Comparison of ENCODE assay signal across 9 mouse cellular contexts in the genomic region with DNA sequence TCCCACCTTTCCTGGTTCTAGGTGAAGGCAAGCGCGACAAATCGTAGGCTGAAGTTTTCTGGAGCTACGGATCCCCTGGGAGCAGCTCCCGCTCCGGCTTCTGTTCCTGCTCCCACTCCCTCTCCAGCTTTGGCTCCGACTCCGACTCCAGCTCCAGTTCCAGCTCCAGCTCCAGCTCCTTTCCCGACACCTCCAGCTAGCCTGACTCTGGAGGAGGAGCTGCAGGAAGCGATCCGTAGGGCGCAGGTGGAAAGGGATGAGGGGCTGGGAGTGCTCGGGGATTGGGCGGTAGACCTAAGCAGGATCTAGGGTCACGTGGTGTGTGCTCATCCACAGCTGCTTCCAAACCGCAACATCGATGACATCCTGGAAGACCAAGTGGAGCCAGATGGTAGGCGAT. TPM values are rescaled to one million over a fixed set of nuclear protein-coding genes. Genes with fewer than 3 reads are reported as not detected.
DNase-seq lines count a peak whose midpoint lies in the region; ATAC-seq and TF ChIP-seq lines count a peak whose summit lies in the region.
"Had no signal": no experiment of that assay in that cellular context is flagged by ENCODE, and none has a peak within 500 bp of the region (broad histone marks: within the 10 kb centered on the region; RNA-seq: fewer than 3 reads in every experiment).

No protein-coding gene starts in this region.

- no peak for TF ChIP-seq CTCF in forebrain, postnatal 0 days (IDR thresholded peaks at IDR 0.05; ENCODE audit: low read depth)

- peak overlapping the region; percentile 72 for H3K4me2 ChIP-seq in forebrain, postnatal 0 days (ENCODE audit: low read depth)
- peak overlapping the region; percentile 79 for H3K4me2 ChIP-seq in intestine, embryonic 14.5 days (ENCODE audit: low read length)

- WGBS in forebrain, postnatal 0 days, result 4% methylated on average over 18 of the region's 18 CpGs
- WGBS in intestine, embryonic 14.5 days, result 10% methylated on average over 18 of the region's 18 CpGs

- H3K4me3 ChIP-seq in forebrain, postnatal 0 days (ENCODE audit: low read depth, low read length), result peak overlapping the region; percentile 27
- peak overlapping the region; percentile 31 for H3K4me3 ChIP-seq in intestine, embryonic 14.5 days (ENCODE audit: low read depth, low read length)

- no peaks in the 10 kb centered on the region for H3K27me3 ChIP-seq in forebrain, postnatal 0 days (ENCODE audit: insufficient read depth, low read length)
- no peaks in the 10 kb centered on the region for H3K27me3 ChIP-seq in intestine, embryonic 14.5 days (replicated peaks; ENCODE audit: control insufficient read depth, insufficient read depth, low read length)

- H3K27ac ChIP-seq in forebrain, postnatal 0 days (ENCODE audit: low read depth, low read length), result peak overlapping the region; percentile 62
- H3K27ac ChIP-seq in intestine, embryonic 14.5 days (ENCODE audit: low read depth), result peak overlapping the region; percentile 85

- H3K9ac ChIP-seq in forebrain, postnatal 0 days, result peak overlapping the region; percentile 14; the same call in 1 of the 2 replicates
- peak overlapping the region; percentile 27 for H3K9ac ChIP-seq in intestine, embryonic 14.5 days (ENCODE audit: low read length)

- no peaks in the 10 kb centered on the region for H3K9me3 ChIP-seq in forebrain, postnatal 0 days (ENCODE audit: low read length)
- no peaks in the 10 kb centered on the region for H3K9me3 ChIP-seq in intestine, embryonic 14.5 days (ENCODE audit: control insufficient read depth, low read length)

- DNase-seq in adrenal gland, postnatal 10 days, result peak; percentile 56
- DNase-seq in adrenal gland, adult 8-10 months, result no peak
- peak; percentile 83 for DNase-seq in cerebellum, adult 11-12 months
- peak; percentile 78 for DNase-seq in forebrain, postnatal 0 days
- DNase-seq in intestine, embryonic 14.5 days (ENCODE audit: low spot score), result peak; percentile 78
- peak; percentile 18 for DNase-seq in liver
- peak; percentile 73 for DNase-seq in retina, embryonic 14.5 days (ENCODE audit: low spot score)

- no peaks in the 10 kb centered on the region for H3K36me3 ChIP-seq in forebrain, postnatal 0 days (ENCODE audit: insufficient read depth)
- H3K36me3 ChIP-seq in intestine, embryonic 14.5 days (ENCODE audit: control insufficient read depth, insufficient read depth, low read length), result no peaks in the 10 kb centered on the region

- peak; percentile 53 for ATAC-seq in forebrain, postnatal 0 days
- peak; percentile 45 for ATAC-seq in intestine, embryonic 14.5 days (replicated peaks; ENCODE audit: low FRiP score, low TSS enrichment, low read depth)
- no peak for ATAC-seq in megakaryocyte progenitor cell, adult 5-6 weeks (replicated peaks; ENCODE audit: poor library complexity)

- peaks cover 15% of the 10 kb centered on the region; the same call in 1 of the 2 replicates for H3K4me1 ChIP-seq in forebrain, postnatal 0 days (ENCODE audit: insufficient read depth)
- H3K4me1 ChIP-seq in intestine, embryonic 14.5 days (replicated peaks; ENCODE audit: control insufficient read depth, insufficient read depth, low read length), result peaks cover 37% of the 10 kb centered on the region

RNA-seq across cellular contexts. Expression of gene Mamstr, which starts 4.4 kb away (rescaled TPM):
- total RNA-seq in adrenal gland, postnatal 10 days (2021), result 10 to 100 TPM in 1 of 2 experiments, 1 to 10 TPM in 1; 8.3 to 13.2 TPM
- 10 to 100 TPM in 1 of 4 experiments, 1 to 10 TPM in 3; 2.4 to 14.9 (median 3.6) TPM for total RNA-seq in adrenal gland, adult 8-10 months (2022)
- 2.2 and 2.8 TPM in 2 replicates for total RNA-seq in forebrain, postnatal 0 days (2014; rRNA removed)
- polyA plus RNA-seq in forebrain, postnatal 0 days (2015; fragmentation: Nextera tagmentation; extraction: Ambion mirVana), result 2.6 TPM in 2 replicates
- 5.1 and 6.8 TPM in 2 replicates for polyA plus RNA-seq in intestine, embryonic 14.5 days (2014; fragmentation: Nextera tagmentation; extraction: Ambion mirVana)
- 0.64 TPM in 1 of 2 replicates, not detected in the other for total RNA-seq in megakaryocyte progenitor cell, adult 5-6 weeks (2015)
- total RNA-seq in megakaryocyte progenitor cell, adult 5-6 weeks (2017), result 0.12 TPM in 1 of 2 replicates, not detected in the other
- polyA plus RNA-seq: erythroblast, embryonic 14.5 days had no signal

RNA-seq across cellular contexts. Expression of gene Rasip1, which starts 16.9 kb away (rescaled TPM):
- total RNA-seq in adrenal gland, postnatal 10 days (2021), result 10 to 100 TPM; 35.6 to 37.9 TPM
- total RNA-seq in adrenal gland, adult 8-10 months (2022), result 10 to 100 TPM; 15.5 to 30.2 (median 21.4) TPM
- total RNA-seq in forebrain, postnatal 0 days (2014; rRNA removed), result 26.5 and 37.4 TPM in 2 replicates
- 22.8 and 27.2 TPM in 2 replicates for polyA plus RNA-seq in forebrain, postnatal 0 days (2015; fragmentation: Nextera tagmentation; extraction: Ambion mirVana)
- polyA plus RNA-seq in intestine, embryonic 14.5 days (2014; fragmentation: Nextera tagmentation; extraction: Ambion mirVana), result 7.7 and 9.1 TPM in 2 replicates
- 0.10 TPM in 1 of 2 replicates, not detected in the other for total RNA-seq in megakaryocyte progenitor cell, adult 5-6 weeks (2015)
- 0.08 TPM in 1 of 2 replicates, not detected in the other for total RNA-seq in megakaryocyte progenitor cell, adult 5-6 weeks (2017)

RNA-seq across cellular contexts. Expression of gene Fut2, which starts 22.0 kb away (rescaled TPM):
- not detected for total RNA-seq in adrenal gland, postnatal 10 days (2021)
- under 1 TPM in 2 of 4 experiments, not detected in 2; 0.11 to 0.18 TPM for total RNA-seq in adrenal gland, adult 8-10 months (2022)
- 0.15 TPM in 1 of 2 replicates, not detected in the other for total RNA-seq in forebrain, postnatal 0 days (2014; rRNA removed)
- polyA plus RNA-seq in forebrain, postnatal 0 days (2015; fragmentation: Nextera tagmentation; extraction: Ambion mirVana), result 0.06 and 0.13 TPM in 2 replicates
- polyA plus RNA-seq in intestine, embryonic 14.5 days (2014; fragmentation: Nextera tagmentation; extraction: Ambion mirVana), result 7.9 and 8.3 TPM in 2 replicates
- total RNA-seq in megakaryocyte progenitor cell, adult 5-6 weeks (2015), result not detected in 2 replicates
- not detected in 2 replicates for total RNA-seq in megakaryocyte progenitor cell, adult 5-6 weeks (2017)

RNA-seq across cellular contexts. Expression of gene Izumo1, which starts 22.6 kb away (rescaled TPM):
- under 1 TPM; 0.39 to 0.73 TPM for total RNA-seq in adrenal gland, postnatal 10 days (2021)
- under 1 TPM; 0.14 to 0.68 (median 0.38) TPM for total RNA-seq in adrenal gland, adult 8-10 months (2022)
- total RNA-seq in forebrain, postnatal 0 days (2014; rRNA removed), result 0.08 and 0.14 TPM in 2 replicates
- not detected in 2 replicates for polyA plus RNA-seq in forebrain, postnatal 0 days (2015; fragmentation: Nextera tagmentation; extraction: Ambion mirVana)
- polyA plus RNA-seq in intestine, embryonic 14.5 days (2014; fragmentation: Nextera tagmentation; extraction: Ambion mirVana), result 0.13 and 0.27 TPM in 2 replicates
- total RNA-seq in megakaryocyte progenitor cell, adult 5-6 weeks (2015), result 0.32 TPM in 1 of 2 replicates, not detected in the other
- total RNA-seq in megakaryocyte progenitor cell, adult 5-6 weeks (2017), result 0.24 TPM in 1 of 2 replicates, not detected in the other
- polyA plus RNA-seq: erythroblast, embryonic 14.5 days had no signal

RNA-seq across cellular contexts. Expression of gene Fut1, which starts 27.1 kb away (rescaled TPM):
- under 1 TPM in 1 of 2 experiments, not detected in 1; 0.21 TPM for total RNA-seq in adrenal gland, postnatal 10 days (2021)
- total RNA-seq in adrenal gland, adult 8-10 months (2022), result not detected
- 0.08 and 0.29 TPM in 2 replicates for total RNA-seq in forebrain, postnatal 0 days (2014; rRNA removed)
- not detected in 2 replicates for polyA plus RNA-seq in forebrain, postnatal 0 days (2015; fragmentation: Nextera tagmentation; extraction: Ambion mirVana)
- polyA plus RNA-seq in intestine, embryonic 14.5 days (2014; fragmentation: Nextera tagmentation; extraction: Ambion mirVana), result 0.65 and 0.70 TPM in 2 replicates
- total RNA-seq in megakaryocyte progenitor cell, adult 5-6 weeks (2015), result not detected in 2 replicates
- not detected in 2 replicates for total RNA-seq in megakaryocyte progenitor cell, adult 5-6 weeks (2017)
- polyA plus RNA-seq: erythroblast, embryonic 14.5 days had no signal

Comparison
In these comparisons a context has a peak if more than half of its experiments do, and no peak if none do; other contexts are left out.
1. RNA of gene Rasip1, which starts 16.9 kb away (total RNA-seq): 35.6 to 37.9 TPM in adrenal gland, postnatal 10 days, 26.5 to 37.4 TPM in forebrain, postnatal 0 days and 15.5 to 30.2 TPM in adrenal gland, adult 8-10 months; 0.08 to 0.10 TPM in megakaryocyte progenitor cell, adult 5-6 weeks; every median in the first group is over 10 times any median in the second.